Mouse (Mus musculus): ENCODE results near the gene Camp.

The Camp gene

DNA sequence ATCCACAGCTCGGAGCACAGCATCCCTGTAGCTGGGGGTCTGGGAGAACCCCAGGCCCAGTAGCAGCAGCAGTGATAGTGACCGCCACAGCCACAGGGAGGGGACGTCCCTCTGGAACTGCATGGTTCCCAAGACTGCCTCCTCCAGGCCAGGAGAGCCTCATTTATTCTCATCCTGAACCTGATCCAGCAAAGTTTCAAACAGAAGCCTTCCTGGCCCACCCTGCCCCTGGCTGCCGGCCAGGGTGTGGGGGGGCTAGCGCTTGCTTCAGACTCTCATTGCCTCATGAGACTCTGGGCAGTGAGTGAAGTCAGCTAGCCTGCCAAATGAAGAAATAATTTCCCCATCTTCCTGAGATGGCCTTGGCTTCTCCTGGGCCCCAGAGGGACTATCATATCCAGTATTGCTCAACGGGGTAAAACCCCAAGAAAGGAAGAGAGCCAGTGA is at the start of gene Camp:
Gene Camp, minus strand, starts transcription at position 306 of the 447 bp plus-strand sequence.
- no peak for DNase-seq (ENCODE audit: low spot score in 2 of 2)

DNA sequence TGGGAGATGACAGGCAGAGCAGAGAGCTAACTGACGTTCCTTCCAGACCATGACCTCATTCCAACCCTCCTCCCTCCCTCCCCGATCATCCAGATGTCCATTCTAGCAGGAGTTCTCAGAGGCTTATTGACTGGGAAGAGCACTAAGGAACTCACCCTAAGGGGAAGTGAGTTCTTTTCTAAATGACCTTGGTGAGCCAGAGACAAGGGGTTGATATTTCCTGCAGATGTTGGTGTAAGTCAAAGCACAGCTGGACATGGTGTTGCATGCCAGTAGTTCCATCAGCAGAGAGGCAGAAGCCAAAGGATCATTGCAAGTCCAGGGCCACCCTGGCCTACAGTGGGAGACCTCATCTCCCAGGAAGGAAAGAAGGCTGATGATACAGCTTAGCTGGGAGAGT is 48.6 kb upstream of the Camp start:
- no peak for DNase-seq (ENCODE audit: low spot score in 2 of 2)

DNA sequence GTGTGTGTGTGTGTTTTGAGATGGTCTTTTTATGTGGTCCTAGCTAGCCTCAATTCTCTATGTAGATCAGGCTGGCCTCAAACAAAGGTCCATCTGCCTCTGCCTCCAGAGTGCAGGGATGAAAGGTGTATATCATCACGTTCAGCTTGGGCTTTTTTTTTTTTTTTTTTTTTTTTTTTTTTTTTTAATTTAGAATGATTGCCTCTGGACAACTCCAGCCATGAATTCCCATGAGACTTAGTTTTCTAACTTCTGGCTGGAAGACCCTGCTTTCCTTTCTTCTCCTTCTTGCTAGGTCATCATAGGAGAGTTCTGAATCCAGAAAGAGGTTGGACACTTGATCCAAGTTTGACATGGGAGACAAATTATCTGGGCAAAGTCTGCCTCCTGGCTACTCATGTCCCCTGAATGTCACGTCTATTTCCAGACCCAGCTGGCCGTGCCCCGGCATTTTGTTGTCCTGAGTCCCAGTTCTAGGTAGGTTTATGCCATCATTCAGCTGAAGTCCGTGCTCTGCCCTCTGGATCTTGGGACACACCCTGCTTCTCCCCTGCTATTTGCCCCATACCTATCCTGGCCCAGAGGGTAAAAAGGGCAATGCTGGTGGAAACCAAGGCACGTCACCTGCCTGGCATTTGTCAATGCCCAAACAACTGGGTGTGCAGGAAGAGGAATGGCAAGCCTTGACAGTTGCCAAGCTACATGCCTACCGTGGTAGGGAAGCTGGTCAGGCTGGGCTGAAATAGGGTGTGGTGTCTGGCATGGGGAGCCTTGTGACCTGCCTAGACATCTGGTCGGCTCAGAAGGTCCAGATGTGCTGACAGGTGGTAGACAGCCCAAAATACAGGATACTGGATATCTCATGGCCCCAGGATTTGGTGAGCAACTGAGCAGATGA is 47.1 kb upstream of the Camp start:
- DNase-seq (ENCODE audit: low spot score in 2 of 2) = no peak

DNA sequence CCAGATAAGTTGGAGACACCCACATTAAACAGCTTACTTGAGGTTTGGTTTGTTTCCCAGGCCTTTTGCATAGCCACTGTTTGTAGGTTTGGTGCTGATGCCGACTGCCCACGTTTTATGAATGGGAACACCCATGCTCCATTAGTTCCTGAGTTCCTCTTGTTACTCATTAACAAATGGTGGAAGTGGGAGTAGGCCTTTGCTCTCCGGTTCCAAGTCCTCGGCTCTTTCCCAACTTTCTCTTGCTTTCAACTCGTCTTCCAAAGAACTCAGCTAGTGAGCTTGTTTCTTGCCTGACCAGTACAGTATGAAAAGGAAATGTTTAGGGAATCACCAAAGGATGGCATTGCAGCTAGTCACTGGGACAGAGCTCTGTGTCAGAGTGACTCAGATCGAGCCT is 46.2 kb upstream of the Camp start:
- no peak for DNase-seq (ENCODE audit: low spot score in 2 of 2)

DNA sequence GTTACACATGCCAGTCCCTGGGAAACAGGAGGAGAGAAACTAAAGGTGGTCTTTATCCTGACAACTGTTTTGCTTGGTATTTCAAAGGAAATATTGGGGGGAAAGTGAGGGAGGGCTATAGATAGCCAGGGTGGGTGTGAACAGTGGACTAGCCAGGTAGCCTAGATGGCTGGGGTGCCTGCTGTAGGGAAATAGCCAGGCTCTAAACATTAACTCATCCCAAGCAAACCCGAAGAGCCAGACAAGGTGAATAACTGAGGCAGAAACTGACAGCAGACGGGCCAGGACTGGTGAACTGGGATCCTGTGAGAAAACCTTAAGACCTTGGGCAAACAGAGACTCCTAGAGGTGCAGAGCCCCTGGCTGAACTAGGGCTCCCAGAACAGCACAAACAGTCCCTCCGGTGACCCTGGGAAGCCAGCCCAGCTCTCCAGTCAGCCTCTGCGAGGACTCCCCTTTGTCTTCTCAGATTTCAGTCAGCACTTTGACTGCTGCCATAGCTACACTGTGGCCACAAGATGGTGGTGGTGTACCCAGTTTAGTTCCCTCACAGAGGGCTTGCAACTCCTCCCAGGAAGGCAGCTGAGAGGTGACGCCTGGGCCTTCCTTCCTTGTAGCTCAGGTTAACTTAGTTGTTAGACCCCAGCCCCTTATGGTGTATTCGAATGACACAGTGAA is 45.1 kb upstream of the Camp start:
- DNase-seq (ENCODE audit: low spot score in 2 of 2) = peak; percentile 16 to 40

DNA sequence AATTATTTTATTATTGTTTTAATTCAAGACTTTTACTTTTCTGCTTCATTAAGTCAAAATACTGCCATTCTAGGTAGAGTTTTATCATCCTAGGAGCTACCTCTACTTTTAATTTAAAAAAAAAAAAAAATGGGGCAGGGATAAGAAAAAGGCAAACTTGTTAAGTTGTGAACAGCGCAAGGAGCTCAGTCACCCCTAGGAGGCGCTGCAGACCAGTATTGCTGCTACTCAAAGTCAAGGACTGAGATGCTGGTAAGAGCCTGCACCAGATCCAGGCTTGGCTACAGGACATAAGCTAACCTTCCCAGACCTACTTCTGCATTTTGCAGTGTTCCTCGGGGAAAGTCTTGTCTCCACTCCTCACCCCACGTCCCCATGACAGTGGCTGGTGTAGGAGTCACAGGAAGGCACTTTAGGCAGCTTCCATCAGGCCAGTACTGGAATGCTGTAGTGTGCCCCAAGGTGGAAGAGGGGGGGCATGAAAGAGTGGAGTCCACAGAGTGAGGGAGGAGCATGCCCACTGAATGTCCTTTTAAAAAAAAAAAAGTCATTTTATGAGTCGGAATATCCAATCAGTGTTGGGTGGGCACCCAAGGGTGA is 43.3 kb upstream of the Camp start:
- peak; percentile 63 to 77 for DNase-seq (ENCODE audit: low spot score in 2 of 2)

DNA sequence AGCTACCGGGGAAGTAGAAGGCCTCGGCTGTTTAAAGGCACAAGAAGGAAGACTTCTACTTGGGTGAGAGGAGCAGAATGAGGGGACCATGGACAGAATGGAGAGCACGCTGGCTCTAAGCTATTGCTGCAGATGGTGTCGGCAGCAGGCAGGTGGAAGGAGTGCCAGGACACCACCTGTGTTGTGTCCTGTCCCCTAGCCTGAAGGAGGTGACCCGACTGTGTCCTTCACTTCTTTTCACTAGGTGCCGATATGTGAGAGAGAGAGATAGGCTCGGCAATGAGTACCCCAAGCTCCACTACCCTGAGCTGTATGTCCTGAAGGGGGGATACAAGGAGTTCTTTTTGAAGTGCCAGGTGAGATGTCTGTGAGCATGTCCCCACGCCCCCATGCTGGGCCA is 42.1 kb upstream of the Camp start:
- DNase-seq (ENCODE audit: low spot score in 2 of 2) = no peak

DNA sequence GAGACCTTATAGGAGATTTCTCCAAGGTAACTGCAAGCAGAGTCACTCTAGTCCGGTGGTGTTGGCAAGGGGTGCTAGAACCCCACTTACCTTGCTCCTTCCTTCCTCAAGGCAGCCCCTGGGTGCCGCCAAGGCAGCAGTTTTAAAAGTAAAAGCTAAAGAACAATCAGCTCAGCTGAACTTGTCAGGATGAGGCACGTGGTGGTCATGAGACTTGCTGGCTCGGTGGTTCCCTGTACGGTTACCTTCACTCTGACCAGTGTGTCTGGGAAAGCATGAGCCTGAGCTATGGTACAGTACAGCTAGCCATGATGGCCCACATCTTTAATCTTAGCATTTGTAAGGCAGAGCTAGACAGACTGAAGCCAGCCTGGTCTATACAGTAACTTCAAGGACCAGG is 37.9 kb upstream of the Camp start:
- no peak for DNase-seq (ENCODE audit: low spot score in 2 of 2)

DNA sequence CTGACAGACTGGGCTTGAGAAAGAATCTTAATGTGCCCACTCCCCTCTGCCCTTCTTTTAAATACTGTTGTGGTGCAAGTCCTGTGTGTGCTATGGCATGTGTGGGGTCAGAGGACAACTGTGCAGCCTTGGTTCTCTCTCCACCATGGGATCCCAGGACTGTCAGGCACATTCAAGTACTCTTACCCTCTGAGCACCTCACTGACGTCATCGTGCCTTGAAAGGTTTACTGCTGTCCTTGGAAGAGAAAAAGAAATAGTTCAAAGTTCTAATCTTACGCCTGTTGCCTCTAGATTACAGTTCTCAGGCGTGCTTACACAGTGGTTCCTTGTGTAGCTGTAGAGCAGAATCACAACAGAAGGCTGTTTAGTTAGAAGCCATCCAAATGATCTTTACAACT is 36.8 kb upstream of the Camp start:
- DNase-seq (ENCODE audit: low spot score in 2 of 2) = no peak

DNA sequence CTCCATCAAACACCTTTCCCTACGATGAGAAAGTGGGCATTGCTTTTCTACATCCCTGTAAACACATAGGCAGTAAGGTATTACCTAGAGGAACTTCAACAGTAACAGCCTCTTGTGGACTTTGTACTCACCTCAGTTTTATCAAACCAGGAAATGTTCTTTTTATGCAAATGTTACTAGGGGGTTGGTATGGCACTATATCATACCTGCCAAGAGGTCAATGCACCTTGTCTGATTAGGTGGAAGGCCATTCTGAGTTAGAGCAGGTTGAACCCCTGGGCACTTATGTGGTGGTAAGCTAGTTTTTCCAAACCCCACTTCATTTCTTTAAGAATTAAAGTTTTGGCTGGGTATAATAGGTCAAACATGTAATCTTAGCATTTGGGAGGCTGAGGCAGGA is 29.9 kb upstream of the Camp start:
- DNase-seq (ENCODE audit: low spot score in 2 of 2) = no peak

DNA sequence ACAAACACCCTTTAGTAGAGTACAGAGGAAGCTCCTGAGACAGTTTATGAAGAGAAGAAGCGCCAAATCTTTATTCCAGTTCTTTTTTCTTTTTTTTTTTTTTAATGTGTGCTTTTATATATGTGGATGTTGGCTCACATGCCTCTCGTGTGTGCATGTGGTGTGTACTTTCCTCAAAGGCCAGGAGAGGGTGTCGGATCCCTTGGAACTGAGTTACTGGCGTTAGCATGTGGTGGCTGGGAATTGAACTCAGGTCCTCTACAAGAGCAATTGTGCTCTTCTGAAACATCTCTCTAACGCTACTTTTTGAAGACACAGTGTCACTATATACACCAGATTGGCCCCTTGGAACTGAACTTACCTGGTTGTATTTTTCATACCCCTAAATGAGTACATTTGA is 28.2 kb upstream of the Camp start:
- DNase-seq (ENCODE audit: low spot score in 2 of 2) = no peak

DNA sequence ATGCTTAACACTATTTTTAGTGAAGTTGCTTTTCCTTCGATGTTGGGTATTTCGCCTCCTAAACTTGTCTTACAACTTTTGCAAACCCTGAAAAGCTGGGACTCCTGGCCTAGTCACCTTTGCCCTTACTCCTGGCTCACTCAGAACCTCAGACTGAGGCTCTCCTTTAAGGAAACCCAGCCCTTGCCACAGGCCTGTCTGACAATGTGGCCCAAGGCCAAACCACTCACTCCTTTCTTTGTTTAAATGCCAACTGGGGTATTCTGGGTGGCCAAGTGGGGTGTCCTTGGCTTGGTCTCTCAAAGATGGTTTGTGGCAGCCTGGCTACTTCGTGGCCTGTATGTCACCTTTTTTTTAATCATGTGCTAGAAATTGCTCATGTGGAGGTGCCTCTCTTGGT is 27.3 kb upstream of the Camp start:
- DNase-seq (ENCODE audit: low spot score in 2 of 2) = no peak

DNA sequence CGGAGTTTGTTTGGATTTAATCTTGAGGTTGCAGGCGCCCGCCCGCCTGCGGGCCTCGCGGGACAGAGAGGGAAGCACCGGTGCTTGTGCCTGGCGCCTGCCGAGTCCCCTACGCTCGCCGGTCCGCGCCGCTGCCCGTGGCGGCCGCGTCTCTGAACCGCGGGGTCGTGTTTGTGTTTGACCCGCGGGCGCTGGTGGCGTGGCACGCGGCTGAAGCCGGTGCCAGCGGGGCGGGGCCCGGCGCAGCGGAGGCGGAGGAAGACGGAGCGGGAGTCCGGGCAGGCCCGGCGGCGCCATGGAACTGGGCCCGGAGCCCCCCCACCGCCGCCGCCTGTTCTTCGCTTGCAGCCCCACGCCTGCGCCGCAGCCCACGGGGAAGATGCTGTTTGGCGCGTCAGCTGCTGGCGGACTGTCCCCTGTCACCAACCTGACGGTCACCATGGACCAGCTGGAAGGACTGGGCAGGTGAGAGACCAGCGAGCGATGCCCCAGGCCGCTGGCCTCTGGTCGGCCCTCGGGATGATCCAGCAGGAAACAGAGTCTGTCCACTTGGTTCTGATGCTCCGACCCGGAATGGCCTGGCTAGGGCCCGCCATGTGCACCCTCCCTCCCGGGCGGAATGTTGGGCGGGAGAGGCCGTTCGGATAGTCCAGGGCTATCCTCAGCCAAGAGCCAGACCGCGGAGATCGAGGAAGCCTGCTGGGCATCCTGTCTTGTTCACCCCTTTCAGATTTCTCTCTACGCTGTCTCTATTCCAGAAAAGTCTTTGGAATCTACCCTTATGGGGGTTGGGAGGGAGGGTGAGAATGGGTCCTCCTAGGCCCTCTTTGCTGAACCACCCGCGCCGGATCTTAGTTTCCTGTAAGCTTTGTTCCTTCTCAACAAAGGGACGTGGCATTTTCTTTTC is 26.5 kb upstream of the Camp start:
- peak in 1 of 2 experiments; percentile 14 for DNase-seq (ENCODE audit: low spot score in 2 of 2)

DNA sequence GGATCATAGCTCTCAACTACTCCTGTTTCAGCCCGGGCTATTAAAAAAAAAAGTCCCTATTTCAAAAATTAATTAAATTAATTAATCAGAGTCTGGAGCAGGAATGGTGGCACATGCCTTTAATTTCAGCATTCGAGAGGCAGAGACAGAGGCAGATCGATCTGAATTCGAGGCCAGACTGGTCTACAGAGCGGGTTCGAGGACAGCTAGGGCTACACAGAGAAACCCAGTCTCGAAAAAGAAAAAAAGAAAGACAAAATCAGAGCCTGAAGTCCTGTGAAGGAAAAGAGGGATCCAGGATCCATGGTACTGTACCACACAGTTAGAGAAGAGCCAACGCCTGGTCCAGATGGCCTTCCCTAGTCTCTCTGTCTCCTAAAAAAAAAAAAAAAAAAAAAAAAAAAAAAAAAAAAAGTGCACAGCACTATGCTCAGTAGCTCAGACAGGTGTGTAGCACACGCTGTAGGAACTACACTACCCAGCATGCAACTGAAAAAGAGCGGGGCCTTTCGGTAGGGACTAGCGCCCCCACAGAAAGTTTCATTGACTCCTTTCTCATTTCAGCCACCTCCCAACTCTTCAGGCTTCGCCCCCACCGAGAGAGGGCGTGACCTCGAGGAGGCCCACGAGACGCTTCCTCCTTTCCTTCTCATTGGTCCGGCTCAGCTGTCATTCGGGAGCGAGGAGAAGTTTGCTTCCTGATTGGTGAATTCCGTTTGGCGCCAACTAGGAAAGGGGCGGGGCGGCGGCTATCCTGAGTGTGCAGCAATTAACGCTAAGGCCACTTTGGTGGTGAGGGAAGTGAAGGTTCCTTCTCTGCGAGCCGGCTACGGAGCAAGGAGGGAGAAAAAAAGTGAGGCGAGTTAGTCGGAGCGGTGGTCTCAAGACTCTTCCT is 25.6 kb upstream of the Camp start, which contains the start of gene Cdc25a:
Gene Cdc25a, plus strand, starts transcription at position 783 of the 895 bp plus-strand sequence.
- peak; percentile 95 to 96 for DNase-seq (ENCODE audit: low spot score in 2 of 2)

DNA sequence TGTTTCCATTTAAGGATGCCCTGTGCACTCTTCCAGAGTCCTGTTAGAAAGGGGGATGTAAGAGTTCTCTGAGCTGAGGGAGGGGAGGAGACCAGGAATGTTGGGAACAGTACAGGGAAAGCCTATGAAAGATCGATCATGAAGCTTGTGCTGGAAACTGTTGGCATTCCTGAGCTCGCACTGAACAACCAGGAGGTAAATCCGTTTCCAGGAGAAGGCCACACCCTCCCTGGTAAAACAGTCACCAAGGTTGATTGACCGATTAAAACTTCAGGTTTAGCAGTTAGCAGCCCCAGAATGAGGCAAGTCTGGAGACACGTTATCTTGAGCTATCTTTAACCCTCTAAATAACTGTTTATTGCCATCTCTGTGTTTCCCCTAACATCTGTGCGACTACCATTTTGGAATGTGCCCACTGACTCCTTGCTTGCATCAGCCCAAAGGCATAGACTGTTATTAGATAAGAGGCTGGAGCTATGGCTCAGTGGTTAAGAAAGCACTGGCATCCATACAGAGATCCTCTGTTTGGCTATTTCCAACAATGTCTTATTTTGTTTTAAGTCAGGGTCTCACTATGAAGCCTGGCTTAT is 21.7 kb upstream of the Camp start:
- no peak for DNase-seq (ENCODE audit: low spot score in 2 of 2)

DNA sequence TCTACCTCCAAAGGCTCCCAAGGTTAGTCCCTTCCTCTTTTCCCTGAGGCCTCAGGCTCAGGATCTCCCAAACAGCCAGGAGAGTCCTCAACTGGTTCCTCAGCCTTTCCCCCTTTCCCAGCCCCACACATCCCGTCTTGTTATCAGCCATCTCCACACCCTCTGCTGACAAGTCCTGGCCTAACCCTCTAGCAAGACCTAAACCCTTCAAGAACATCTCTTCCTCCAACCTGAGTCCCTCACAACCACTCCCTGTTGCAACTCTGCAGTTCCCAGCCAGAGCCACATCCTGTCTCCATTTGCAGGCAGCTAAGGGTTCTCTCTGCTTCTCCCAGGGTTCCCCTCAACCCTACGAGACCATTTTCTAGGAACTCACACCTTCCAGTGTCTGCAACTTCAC is 16.8 kb upstream of the Camp start:
- DNase-seq (ENCODE audit: low spot score in 2 of 2) = no peak

DNA sequence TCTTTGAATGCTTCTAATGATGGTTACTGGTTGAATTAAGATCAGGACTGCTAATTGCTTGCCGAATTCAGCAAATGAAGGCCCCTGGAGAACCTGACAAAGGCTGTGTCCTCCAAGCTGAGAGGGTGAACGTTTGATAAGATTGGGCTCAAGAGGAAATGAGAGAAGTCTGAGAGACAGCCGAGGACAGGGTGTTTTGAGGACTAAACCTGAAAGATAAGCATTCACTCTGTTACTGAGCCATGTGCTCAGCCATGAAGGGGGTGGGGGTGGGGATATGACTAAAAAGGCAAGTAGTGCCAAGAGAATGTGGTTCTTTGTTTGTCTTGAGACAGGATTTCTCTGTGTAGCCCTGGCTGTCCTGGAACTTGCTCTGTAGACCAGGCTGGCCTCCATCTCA is 13.7 kb upstream of the Camp start:
- peak in 1 of 2 experiments; percentile 0 for DNase-seq (ENCODE audit: low spot score in 2 of 2)

DNA sequence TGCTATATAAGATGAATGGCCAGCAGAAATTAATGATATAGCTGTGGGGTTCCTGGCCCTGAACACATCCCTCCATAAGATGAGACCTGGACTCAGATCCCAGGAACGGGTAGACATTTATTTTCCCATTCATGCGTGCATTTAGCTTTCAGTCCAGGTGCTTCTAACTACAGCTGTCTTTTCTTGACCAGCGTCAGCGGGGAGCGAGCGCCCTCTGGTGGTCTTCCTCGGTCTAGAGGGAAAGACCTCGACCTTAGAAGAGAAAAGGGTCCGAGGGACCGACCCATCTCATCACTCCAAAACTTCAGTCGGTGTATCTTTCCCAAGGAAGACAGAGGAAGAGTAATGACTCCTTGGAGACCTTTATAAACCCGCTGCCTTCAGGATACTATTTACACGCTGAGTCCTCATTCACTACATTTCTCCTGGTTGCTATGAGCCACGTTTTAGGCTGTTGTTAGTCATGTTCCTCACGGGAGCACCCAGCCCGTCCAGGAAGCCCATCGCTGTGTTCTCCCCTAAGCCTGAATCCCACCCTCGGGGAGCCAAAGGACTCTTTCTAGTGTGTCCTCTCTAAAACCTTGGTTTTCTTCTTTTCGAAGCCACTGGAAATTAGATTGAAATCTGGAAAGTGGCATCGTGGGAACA is 13.1 kb upstream of the Camp start:
- DNase-seq (ENCODE audit: low spot score in 2 of 2) = peak; percentile 68 to 75

DNA sequence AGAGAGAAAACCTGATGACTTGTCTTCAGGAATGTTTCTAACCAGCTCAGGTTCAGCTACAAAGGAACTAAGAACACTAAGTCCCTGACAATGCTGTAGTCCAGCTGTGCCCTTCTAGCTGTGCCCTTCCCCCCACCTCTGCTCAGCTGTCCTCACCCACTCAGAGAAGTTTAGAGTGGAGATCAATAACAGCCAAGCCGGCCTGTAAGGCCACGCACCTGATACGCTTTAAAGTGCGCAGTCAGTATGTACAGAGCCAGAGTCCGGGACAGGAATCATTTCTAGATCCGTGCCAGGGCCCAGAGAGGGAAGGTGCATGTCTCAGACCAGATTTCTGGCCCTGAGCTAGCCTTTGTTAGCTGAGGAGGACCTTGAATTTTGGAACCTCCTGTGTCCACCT is 6.5 kb upstream of the Camp start:
- no peak for DNase-seq (ENCODE audit: low spot score in 2 of 2)

DNA sequence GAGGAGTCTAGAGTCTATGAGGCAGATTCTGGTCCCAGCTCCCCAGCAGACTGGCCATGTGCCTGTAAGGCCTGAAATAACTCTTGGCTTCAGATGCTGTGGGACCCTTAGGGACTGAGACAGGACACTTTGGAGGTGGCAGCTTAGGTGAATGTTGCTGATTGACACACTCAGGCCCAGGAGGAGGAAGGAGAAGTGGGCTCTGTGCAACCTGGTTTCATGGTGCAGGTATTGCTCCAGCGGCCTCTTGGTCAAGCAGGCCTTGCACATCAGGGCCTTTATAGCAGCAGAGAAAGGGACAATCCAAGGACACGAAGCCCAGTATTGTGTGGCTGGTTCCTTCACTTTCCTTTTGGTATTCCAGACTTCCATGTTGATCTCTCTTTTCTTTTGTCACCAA is 4.9 kb upstream of the Camp start:
- no peak for DNase-seq (ENCODE audit: low spot score in 2 of 2)
